Mouse (Mus musculus) ES-E14 (cell line): Measurements from ENCODE around the gene Krr1.

ENCODE experiments used
- HCFC1 ChIP-seq: IDR thresholded peaks from 2 replicates; pipeline ENCODE4 v1.6.1; 2012; ENCODE audit warnings: low read length, inconsistent platforms, borderline replicate concordance; ENCODE audit not compliant: insufficient read depth
- ZC3H11A ChIP-seq: IDR thresholded peaks from 2 replicates; pipeline ENCODE4 v1.6.1; 2012; ENCODE audit warnings: low read depth, mild to moderate bottlenecking, inconsistent platforms, low read length, borderline replicate concordance

- TF ChIP-seq ZC3H11A (no peak), HCFC1 (no peak)
Measured at GRCm38 (mm10) chr10:111949008-111949407, 23.5 kb upstream of the Krr1 start.
